Mouse (Mus musculus) cortical plate, adult 2 months (tissue): ENCODE measurements around the gene Gm45261.

Experiments used
- CTCF ChIP-seq: fragments of 200-500 bp; IDR thresholded peaks from 2 replicates; pipeline ENCODE4 v1.5.1; 2011; ENCODE audit warnings: mild to moderate bottlenecking, control low read depth, low read length; ENCODE audit not compliant: insufficient read depth; ENCODE audit errors: extremely low read depth
- POLR2A ChIP-seq: fragments of 200-500 bp; IDR thresholded peaks from 2 replicates; pipeline ENCODE4 v1.6.1; 2011; ENCODE audit warnings: mild to moderate bottlenecking, low read length, control low read depth; ENCODE audit not compliant: insufficient read depth; ENCODE audit errors: extremely low read depth

- no peak for TF ChIP-seq POLR2A
- TF ChIP-seq CTCF = no peak
These were observed 7.3 kb downstream of the Gm45261 start for GRCm38 (mm10) chr1:80453971-80454370.
